Mouse (Mus musculus): Measurements from ENCODE around the gene Dus2. TPM values are rescaled to one million over a fixed set of nuclear protein-coding genes. Genes with fewer than 3 reads are reported as not detected.

The Dus2 gene
- total RNA-seq, 2 experiments from 2014 or later: 21.0 TPM

- no peak overlapping the region for H3K4me3 ChIP-seq
- H3K27ac ChIP-seq: peak overlapping the region; percentile 74; the same call in 1 of the 2 replicates
- DNase-seq (ENCODE audit: low spot score in 2 of 2): peak; percentile 71 to 81
- peak; percentile 80 for TF ChIP-seq CTCF (conservative IDR thresholded peaks at IDR 0.05)
These were observed 84.2 kb downstream of the Dus2 start for GRCm38 (mm10) chr8:106075161-106075862.

- DNase-seq (ENCODE audit: low spot score in 2 of 2): no peak
- TF ChIP-seq CTCF (conservative IDR thresholded peaks at IDR 0.05): no peak
- no peak overlapping the region for H3K4me3 ChIP-seq
- peak overlapping the region; percentile 74; the same call in 1 of the 2 replicates for H3K27ac ChIP-seq
These were observed 84.7 kb downstream of the Dus2 start for GRCm38 (mm10) chr8:106075863-106076174.

GRCm38 (mm10) chr8:106076612-106077011, 85.5 kb downstream of the Dus2 start:
- Histone ChIP-seq H3K4me3 (no peak overlapping the region), H3K27ac (no peak overlapping the region)
- peak; percentile 74 for TF ChIP-seq CTCF (conservative IDR thresholded peaks at IDR 0.05)
- DNase-seq (ENCODE audit: low spot score in 2 of 2): no peak

DNA sequence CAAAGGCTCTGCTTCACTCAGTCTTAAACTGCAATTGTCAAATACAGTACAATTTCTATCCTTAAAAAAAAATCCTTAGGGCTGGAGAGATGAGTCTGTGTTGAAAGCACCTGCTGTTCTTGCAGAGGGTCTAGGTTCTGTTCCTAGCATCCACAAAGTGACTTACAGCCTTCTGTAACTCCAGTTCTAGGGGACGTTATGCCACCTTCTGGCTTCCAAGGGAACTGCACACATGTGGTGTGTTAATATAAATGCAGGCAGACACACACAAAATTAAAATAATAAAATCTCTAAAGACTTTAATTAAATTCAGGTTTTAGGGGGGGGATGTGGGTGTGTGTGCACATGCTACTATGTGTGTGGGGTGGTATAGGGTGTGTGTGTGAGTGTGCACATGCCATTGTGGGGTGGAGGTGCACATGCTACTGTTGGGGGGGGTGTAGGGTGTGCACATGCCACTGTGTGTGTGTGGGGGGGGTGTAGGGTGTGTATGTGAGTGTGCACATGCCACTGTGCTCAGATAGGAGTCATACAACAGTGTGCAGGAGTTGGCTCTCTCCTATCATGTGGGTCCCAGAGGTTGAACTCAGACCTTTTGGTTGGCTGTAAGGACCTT, 86.4 kb downstream of the Dus2 start:
- TF ChIP-seq CTCF (conservative IDR thresholded peaks at IDR 0.05): peak; percentile 51
- H3K4me3 ChIP-seq: no peak overlapping the region
- H3K27ac ChIP-seq: no peak overlapping the region
- no peak for DNase-seq (ENCODE audit: low spot score in 2 of 2)

DNA sequence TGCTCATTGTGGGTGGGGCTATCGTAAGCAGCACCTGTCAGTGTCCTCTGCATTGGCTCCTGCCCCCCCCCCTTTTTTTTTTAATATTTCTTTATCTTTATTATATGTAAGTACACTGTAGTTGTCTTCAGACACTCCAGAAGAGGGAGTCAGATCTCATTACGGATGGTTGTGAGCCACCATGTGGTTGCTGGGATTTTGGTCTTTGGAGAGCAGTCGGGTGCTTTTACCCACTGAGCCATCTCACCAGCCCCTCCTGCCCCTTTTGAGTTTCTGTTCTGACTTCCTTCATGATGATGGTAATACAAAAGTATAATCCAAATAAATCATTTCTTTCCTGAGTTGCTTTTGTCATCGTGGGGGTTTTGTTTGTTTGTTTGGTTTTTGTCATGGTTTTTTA, 111.2 kb downstream of the Dus2 start:
- DNase-seq (ENCODE audit: low spot score in 2 of 2): no peak
- Histone ChIP-seq H3K4me3 (no peak overlapping the region), H3K27ac (no peak overlapping the region)
- no peak for TF ChIP-seq CTCF (conservative IDR thresholded peaks at IDR 0.05)

Small RNA genes within 50 kb of the gene (microRNA-seq; reads per million reads assigned to microRNA genes)
- gene Mir7074: 0 to 0.18 reads per million in 2 experiments

Other genes with a start within 250 kb of the Dus2 start
- gene Gfod2, start 232.7 kb upstream of the Dus2 start, total RNA-seq (2021): 10 to 100 TPM; 18.2 to 22.8 TPM
- 10 to 100 TPM; 25.1 to 27.3 TPM for gene Ranbp10, start 164.0 kb upstream of the Dus2 start, total RNA-seq (2021)
- gene Tsnaxip1, start 163.6 kb upstream of the Dus2 start, total RNA-seq (2021): under 1 TPM; 0.22 to 0.28 TPM
- 10 to 100 TPM; 14.6 to 16.0 TPM for gene Cenpt, start 138.1 kb upstream of the Dus2 start, total RNA-seq (2021)
- 10 to 100 TPM; 37.2 to 38.9 TPM for gene Thap11, start 136.2 kb upstream of the Dus2 start, total RNA-seq (2021)
- 10 to 100 TPM; 33.5 to 40.8 TPM for gene Nutf2, start 130.8 kb upstream of the Dus2 start, total RNA-seq (2021)
- 10 to 100 TPM; 69.0 to 70.4 TPM for gene Edc4, start 110.5 kb upstream of the Dus2 start, total RNA-seq (2021)
- gene Nrn1l, start 97.8 kb upstream of the Dus2 start, total RNA-seq (2021): 1 to 10 TPM; 2.4 TPM
- 1 to 10 TPM; 8.0 to 9.9 TPM for gene Pskh1, start 90.9 kb upstream of the Dus2 start, total RNA-seq (2021)
- gene Ctrl, start 57.5 kb upstream of the Dus2 start, total RNA-seq (2021): 1 to 10 TPM; 1.4 to 1.5 TPM
- 10 to 100 TPM; 53.0 to 61.6 TPM for gene Psmb10, start 52.9 kb upstream of the Dus2 start, total RNA-seq (2021)
- gene Lcat, start 48.0 kb upstream of the Dus2 start, total RNA-seq (2021): 10 to 100 TPM; 37.6 to 40.6 TPM
- 10 to 100 TPM; 19.4 to 26.6 TPM for gene Slc12a4, start 25.2 kb upstream of the Dus2 start, total RNA-seq (2021)
- not detected for gene Dpep3, start 11.9 kb upstream of the Dus2 start, total RNA-seq (2021)
- gene Dpep2nb, start 14.6 kb downstream of the Dus2 start, total RNA-seq (2021): not detected
- 10 to 100 TPM; 12.4 to 14.0 TPM for gene Ddx28, start 20.5 kb downstream of the Dus2 start, total RNA-seq (2021)
- gene Nfatc3, start 67.5 kb downstream of the Dus2 start, total RNA-seq (2021): 10 to 100 TPM; 12.4 to 12.7 TPM
- gene Esrp2, start 145.6 kb downstream of the Dus2 start, total RNA-seq (2021): under 1 TPM; 0.39 to 0.67 TPM
- gene Pla2g15, start 159.1 kb downstream of the Dus2 start, total RNA-seq (2021): 10 to 100 TPM; 21.7 to 21.8 TPM
- gene Slc7a6, start 177.5 kb downstream of the Dus2 start, total RNA-seq (2021): 10 to 100 TPM; 24.6 to 26.7 TPM
- gene Slc7a6os, start 219.6 kb downstream of the Dus2 start, total RNA-seq (2021): 10 to 100 TPM; 25.8 to 30.4 TPM
- 10 to 100 TPM; 34.2 to 38.2 TPM for gene Prmt7, start 219.6 kb downstream of the Dus2 start, total RNA-seq (2021)